ENCODE assay signal across 8 mouse cellular contexts in genomic region chr7:30231328-30231668, GRCm38 (mm10). TPM values are rescaled to one million over a fixed set of nuclear protein-coding genes. Genes with fewer than 3 reads are reported as not detected.
DNase-seq lines count a peak whose midpoint lies in the region; ATAC-seq and TF ChIP-seq lines count a peak whose summit lies in the region.

No protein-coding gene starts in this region.

- H3K36me3 ChIP-seq in hindbrain, embryonic 14.5 days (replicated peaks; ENCODE audit: control insufficient read depth, insufficient read depth) = peaks cover 45% of the 10 kb centered on the region
- peaks cover 20% of the 10 kb centered on the region for H3K36me3 ChIP-seq in midbrain, embryonic 15.5 days (replicated peaks)

- H3K27ac ChIP-seq in bone marrow macrophage, adult 2 months (ENCODE audit: insufficient read depth, low read depth, low read length) = no peak overlapping the region
- H3K27ac ChIP-seq in hindbrain, embryonic 14.5 days = peak overlapping the region; percentile 96
- peak overlapping the region; percentile 98 for H3K27ac ChIP-seq in midbrain, embryonic 15.5 days

- no peaks in the 10 kb centered on the region for H3K9me3 ChIP-seq in hindbrain, embryonic 14.5 days (ENCODE audit: control insufficient read depth, low read length)
- no peaks in the 10 kb centered on the region for H3K9me3 ChIP-seq in midbrain, embryonic 15.5 days

- peak; percentile 52 for DNase-seq in kidney, adult 9 months
- no peak for DNase-seq in kidney, postnatal 10 days
- no peak for DNase-seq in hindbrain, embryonic 14.5 days (ENCODE audit: low spot score)
- no peak for DNase-seq in embryo, embryonic 11 days
- DNase-seq in spleen, postnatal 4 days (ENCODE audit: low spot score in 2 of 2) = no peak
- DNase-seq in spleen, postnatal 14 days (ENCODE audit: low spot score in 2 of 2) = no peak

- 0 out of 2 replicates have a peak, but pooled peaks cover 4% of the 10 kb centered on the region for H3K4me1 ChIP-seq in bone marrow macrophage, adult 2 months (ENCODE audit: control insufficient read depth, insufficient read depth, low read length)
- peaks cover 10% of the 10 kb centered on the region for H3K4me1 ChIP-seq in hindbrain, embryonic 14.5 days (replicated peaks; ENCODE audit: control insufficient read depth, insufficient read depth, low read length)
- H3K4me1 ChIP-seq in midbrain, embryonic 15.5 days = peaks cover 23% of the 10 kb centered on the region

- under 1% methylated on average over 16 of the region's 16 CpGs for WGBS in hindbrain, embryonic 14.5 days
- 0% methylated on average over 16 of the region's 16 CpGs for whole genome bisulfite sequencing in midbrain, embryonic 15.5 days

- no peak for TF ChIP-seq CTCF in bone marrow macrophage, adult 2 months (IDR thresholded peaks at IDR 0.05; ENCODE audit: low read depth, low read length)

- no peaks in the 10 kb centered on the region for H3K27me3 ChIP-seq in hindbrain, embryonic 14.5 days (ENCODE audit: control insufficient read depth, insufficient read depth, low read length)
- H3K27me3 ChIP-seq in midbrain, embryonic 15.5 days (replicated peaks) = no peaks in the 10 kb centered on the region

- no peak for TF ChIP-seq POLR2A in bone marrow macrophage, adult 2 months (IDR thresholded peaks at IDR 0.05; ENCODE audit: borderline replicate concordance, low read depth, low read length)

- peak; percentile 49; the same call in 1 of the 2 replicates for ATAC-seq in hindbrain, embryonic 14.5 days (ENCODE audit: low FRiP score)
- ATAC-seq in midbrain, embryonic 15.5 days (replicated peaks) = peak; percentile 59; the same call in 1 of the 2 replicates

- H3K4me2 ChIP-seq in hindbrain, embryonic 14.5 days (replicated peaks) = peak overlapping the region; percentile 60
- H3K4me2 ChIP-seq in midbrain, embryonic 15.5 days = peak overlapping the region; percentile 84

- H3K4me3 ChIP-seq in bone marrow macrophage, adult 2 months (ENCODE audit: insufficient read depth, low read length) = peak overlapping the region; percentile 78
- H3K4me3 ChIP-seq in hindbrain, embryonic 14.5 days (replicated peaks; ENCODE audit: low read length) = peak overlapping the region; percentile 63
- H3K4me3 ChIP-seq in midbrain, embryonic 15.5 days = peak overlapping the region; percentile 53

- H3K9ac ChIP-seq in hindbrain, embryonic 14.5 days = peak overlapping the region; percentile 75
- peak overlapping the region; percentile 54 for H3K9ac ChIP-seq in midbrain, embryonic 15.5 days

RNA-seq across cellular contexts. Expression of gene Polr2i, which starts 0.5 kb away (rescaled TPM):
- polyA plus RNA-seq in bone marrow macrophage, adult 2 months (2012; ENCODE audit: insufficient read depth, insufficient read length, missing spikeins) = 47.6 and 50.3 TPM in 2 replicates
- polyA plus RNA-seq in hindbrain, embryonic 14.5 days (2014; fragmentation: Nextera tagmentation; extraction: Ambion mirVana) = 179 and 199 TPM in 2 replicates
- 175 and 188 TPM in 2 replicates for polyA plus RNA-seq in midbrain, embryonic 15.5 days (2015; fragmentation: Nextera tagmentation; extraction: Ambion mirVana)

RNA-seq across cellular contexts. Expression of gene Tbcb, which starts 0.8 kb away (rescaled TPM):
- 83.3 and 108 TPM in 2 replicates for polyA plus RNA-seq in bone marrow macrophage, adult 2 months (2012; ENCODE audit: insufficient read depth, insufficient read length, missing spikeins)
- 390 and 397 TPM in 2 replicates for polyA plus RNA-seq in hindbrain, embryonic 14.5 days (2014; fragmentation: Nextera tagmentation; extraction: Ambion mirVana)
- 429 and 432 TPM in 2 replicates for polyA plus RNA-seq in midbrain, embryonic 15.5 days (2015; fragmentation: Nextera tagmentation; extraction: Ambion mirVana)

RNA-seq across cellular contexts. Expression of gene Ovol3, which starts 4.2 kb away (rescaled TPM):
- not detected in 2 replicates for polyA plus RNA-seq in bone marrow macrophage, adult 2 months (2012; ENCODE audit: insufficient read depth, insufficient read length, missing spikeins)
- not detected in 2 replicates for polyA plus RNA-seq in hindbrain, embryonic 14.5 days (2014; fragmentation: Nextera tagmentation; extraction: Ambion mirVana)
- polyA plus RNA-seq in midbrain, embryonic 15.5 days (2015; fragmentation: Nextera tagmentation; extraction: Ambion mirVana) = not detected in 2 replicates

RNA-seq across cellular contexts. Expression of gene Capns1, which starts 32.7 kb away (rescaled TPM):
- 501 and 572 TPM in 2 replicates for polyA plus RNA-seq in bone marrow macrophage, adult 2 months (2012; ENCODE audit: insufficient read depth, insufficient read length, missing spikeins)
- polyA plus RNA-seq in hindbrain, embryonic 14.5 days (2014; fragmentation: Nextera tagmentation; extraction: Ambion mirVana) = 62.0 and 70.7 TPM in 2 replicates
- 69.8 and 81.5 TPM in 2 replicates for polyA plus RNA-seq in midbrain, embryonic 15.5 days (2015; fragmentation: Nextera tagmentation; extraction: Ambion mirVana)

RNA-seq across cellular contexts. Expression of gene Cox7a1, which starts 47.4 kb away (rescaled TPM):
- polyA plus RNA-seq in bone marrow macrophage, adult 2 months (2012; ENCODE audit: insufficient read depth, insufficient read length, missing spikeins) = 8.0 and 14.3 TPM in 2 replicates
- 6.0 and 6.9 TPM in 2 replicates for polyA plus RNA-seq in hindbrain, embryonic 14.5 days (2014; fragmentation: Nextera tagmentation; extraction: Ambion mirVana)
- 6.5 and 6.8 TPM in 2 replicates for polyA plus RNA-seq in midbrain, embryonic 15.5 days (2015; fragmentation: Nextera tagmentation; extraction: Ambion mirVana)
